Mouse (Mus musculus): ENCODE measurements around the gene Plaur.
"Not testable (repeated sequence)": the region's sequence is repeated elsewhere in the genome, so short reads cannot be mapped to it uniquely, and the experiment has no call there.

The Plaur gene

GRCm38 (mm10) chr7:24478911-24479310 is 16.6 kb downstream of the Plaur start:
- DNase-seq (ENCODE audit: low read depth, low spot score): no peak

GRCm38 (mm10) chr7:24479685-24480084 is 17.4 kb downstream of the Plaur start:
- DNase-seq (ENCODE audit: low read depth, low spot score): no peak

GRCm38 (mm10) chr7:24480121-24480941 is 18.0 kb downstream of the Plaur start:
- DNase-seq (ENCODE audit: low read depth, low spot score): no peak

GRCm38 (mm10) chr7:24480986-24481473 is 18.7 kb downstream of the Plaur start:
- DNase-seq (ENCODE audit: low read depth, low spot score): no peak

GRCm38 (mm10) chr7:24481474-24482207 is 19.4 kb downstream of the Plaur start, which contains the start of gene Cadm4:
Cadm4 (plus strand) TSS chr7:24482023.
- DNase-seq (ENCODE audit: low read depth, low spot score): peak; percentile 90

- no peak for DNase-seq (ENCODE audit: low read depth, low spot score)
Measured at GRCm38 (mm10) chr7:24482208-24483020, 20.1 kb downstream of the Plaur start.

- DNase-seq (ENCODE audit: low read depth, low spot score): not testable (repeated sequence)
Measured at GRCm38 (mm10) chr7:24483291-24483690, 21.0 kb downstream of the Plaur start.

- DNase-seq (ENCODE audit: low read depth, low spot score): no peak
Measured at GRCm38 (mm10) chr7:24485481-24485880, 23.2 kb downstream of the Plaur start.

- DNase-seq (ENCODE audit: low read depth, low spot score): no peak
Measured at GRCm38 (mm10) chr7:24486654-24487130, 24.4 kb downstream of the Plaur start.

- DNase-seq (ENCODE audit: low read depth, low spot score): no peak
Measured at GRCm38 (mm10) chr7:24487403-24487802, 25.1 kb downstream of the Plaur start.

- no peak for DNase-seq (ENCODE audit: low read depth, low spot score)
Measured at GRCm38 (mm10) chr7:24488303-24488702, 26.0 kb downstream of the Plaur start.

- DNase-seq (ENCODE audit: low read depth, low spot score): no peak
Measured at GRCm38 (mm10) chr7:24499856-24500577, 37.7 kb downstream of the Plaur start.

GRCm38 (mm10) chr7:24500929-24501328 is 38.6 kb downstream of the Plaur start:
- peak; percentile 44 for DNase-seq (ENCODE audit: low read depth, low spot score)

GRCm38 (mm10) chr7:24501492-24501891 is 39.2 kb downstream of the Plaur start:
- no peak for DNase-seq (ENCODE audit: low read depth, low spot score)

- DNase-seq (ENCODE audit: low read depth, low spot score): no peak
Measured at GRCm38 (mm10) chr7:24504004-24504403, 41.7 kb downstream of the Plaur start.

- DNase-seq (ENCODE audit: low read depth, low spot score): no peak
Measured at GRCm38 (mm10) chr7:24504868-24505267, 42.6 kb downstream of the Plaur start.

GRCm38 (mm10) chr7:24505447-24506064 is 43.3 kb downstream of the Plaur start:
- DNase-seq (ENCODE audit: low read depth, low spot score): no peak

GRCm38 (mm10) chr7:24506065-24506459 is 43.8 kb downstream of the Plaur start:
- no peak for DNase-seq (ENCODE audit: low read depth, low spot score)

GRCm38 (mm10) chr7:24506476-24506837 is 44.2 kb downstream of the Plaur start:
- no peak for DNase-seq (ENCODE audit: low read depth, low spot score)

Data from mesoderm, embryonic 11.5 days (tissue).